Mouse (Mus musculus) liver, embryonic 16.5 days (tissue): ENCODE results near the gene Stam2. TPM values are rescaled to one million over a fixed set of nuclear protein-coding genes. Genes with fewer than 3 reads are reported as not detected.

Source experiments
- ATAC-seq: fragments of 200-750 bp; cut with Nextera tagmentation; 2 replicates; pipeline ENCODE4 v1.8.0; 2017; ENCODE audit warnings: low read depth, mild to moderate bottlenecking, moderate number of reproducible peaks, moderate library complexity
- H3K27ac ChIP-seq: fragments of 300-500 bp; sonication (generic); 2 replicates; pipeline ENCODE4 v1.5.1; 2014; ENCODE audit warnings: mild to moderate bottlenecking, low read length
- H3K27me3 ChIP-seq: fragments of 300-500 bp; sonication (generic); 2 replicates; pipeline ENCODE4 v1.6.1; 2014; ENCODE audit warnings: low read depth, low read length, mixed read lengths; ENCODE audit not compliant: control insufficient read depth, insufficient read depth
- H3K36me3 ChIP-seq: fragments of 300-500 bp; sonication (generic); 2 replicates; pipeline ENCODE4 v1.6.1; 2014; ENCODE audit warnings: mild to moderate bottlenecking; ENCODE audit not compliant: control insufficient read depth, insufficient read depth
- H3K4me1 ChIP-seq: fragments of 300-500 bp; sonication (generic); 2 replicates; pipeline ENCODE4 v1.6.1; 2014; ENCODE audit warnings: low read depth, low read length, mixed read lengths; ENCODE audit not compliant: control insufficient read depth
- H3K4me2 ChIP-seq: fragments of 300-500 bp; sonication (generic); 2 replicates; pipeline ENCODE4 v1.6.1; 2014; ENCODE audit warnings: low read depth, low read length, mixed read lengths
- H3K4me3 ChIP-seq: fragments of 300-500 bp; sonication (generic); 2 replicates; pipeline ENCODE4 v1.5.1; 2014; ENCODE audit warnings: low read depth, mild to moderate bottlenecking, low read length
- H3K9ac ChIP-seq: fragments of 300-500 bp; sonication (generic); 2 replicates; pipeline ENCODE4 v1.6.1; 2014; ENCODE audit warnings: low read depth, low read length
- H3K9me3 ChIP-seq: fragments of 300-500 bp; sonication (generic); replicated peaks from 2 replicates; pipeline ENCODE4 v1.6.1; 2016; ENCODE audit warnings: low read length; ENCODE audit not compliant: control insufficient read depth
- WGBS: fragments of 180-500 bp; shearing (Covaris S2); extraction: QIAGEN DNeasy Blood & Tissue Kit; methylation state at CpG from one replicate; pipeline ENCODE4 v1.1.7; 2014; ENCODE audit not compliant: insufficient replicate concordance; 5-methylcytosine and 5-hydroxymethylcytosine counted together
- polyA plus RNA-seq: library from polyadenylated mRNA; unstranded; fragments of >200 nt; fragmentation: Nextera tagmentation; extraction: Ambion mirVana; gene quantifications from 2 replicates; pipeline ENCODE4 v1.2.1, GENCODE M21; 2015

The Stam2 gene
- polyA plus RNA-seq, 1 experiment from 2014 or later = 8.6 TPM

- no peak for ATAC-seq
- Histone ChIP-seq H3K9me3 (no peaks in the 10 kb centered on the region), H3K4me2 (0 out of 2 replicates have a peak overlapping the region, but pooled peaks have one; percentile 18), H3K4me3 (no peak overlapping the region), H3K27me3 (no peaks in the 10 kb centered on the region), H3K36me3 (no peaks in the 10 kb centered on the region), H3K4me1 (no peaks in the 10 kb centered on the region), H3K9ac (no peak overlapping the region), H3K27ac (no peak overlapping the region)
- 19% methylated on average over 12 of the region's 12 CpGs for WGBS
These were observed 21.1 kb upstream of the Stam2 start for GRCm38 (mm10) chr2:52763040-52763736.

GRCm38 (mm10) chr2:52762529-52762928 is 20.4 kb upstream of the Stam2 start:
- no peak overlapping the region for H3K9ac ChIP-seq
- ATAC-seq = no peak
- 30% methylated on average over 7 of the region's 7 CpGs for WGBS
- H3K4me1 ChIP-seq = no peaks in the 10 kb centered on the region
- no peaks in the 10 kb centered on the region for H3K36me3 ChIP-seq
- no peaks in the 10 kb centered on the region for H3K27me3 ChIP-seq
- no peaks in the 10 kb centered on the region for H3K9me3 ChIP-seq
- H3K27ac ChIP-seq = no peak overlapping the region
- H3K4me3 ChIP-seq = no peak overlapping the region
- 0 out of 2 replicates have a peak overlapping the region, but pooled peaks have one; percentile 18 for H3K4me2 ChIP-seq

- H3K4me2 ChIP-seq = no peak overlapping the region
- no peaks in the 10 kb centered on the region for H3K27me3 ChIP-seq
- H3K27ac ChIP-seq = no peak overlapping the region
- no peaks in the 10 kb centered on the region for H3K36me3 ChIP-seq
- WGBS = 15% methylated on average over 10 of the region's 10 CpGs
- H3K4me1 ChIP-seq = no peaks in the 10 kb centered on the region
- no peak for ATAC-seq
- H3K9ac ChIP-seq = no peak overlapping the region
- H3K9me3 ChIP-seq = no peaks in the 10 kb centered on the region
- no peak overlapping the region for H3K4me3 ChIP-seq
These were observed 16.5 kb upstream of the Stam2 start for GRCm38 (mm10) chr2:52758627-52759026.

GRCm38 (mm10) chr2:52756691-52757090 is 14.6 kb upstream of the Stam2 start:
- no peaks in the 10 kb centered on the region for H3K4me1 ChIP-seq
- no peaks in the 10 kb centered on the region for H3K36me3 ChIP-seq
- no peak overlapping the region for H3K4me3 ChIP-seq
- no peak overlapping the region for H3K9ac ChIP-seq
- H3K9me3 ChIP-seq = no peaks in the 10 kb centered on the region
- H3K27ac ChIP-seq = no peak overlapping the region
- H3K4me2 ChIP-seq = no peak overlapping the region
- 9% methylated on average over 3 of the region's 3 CpGs for WGBS
- no peaks in the 10 kb centered on the region for H3K27me3 ChIP-seq
- no peak for ATAC-seq

GRCm38 (mm10) chr2:52753573-52754317 is 11.7 kb upstream of the Stam2 start:
- Histone ChIP-seq H3K4me1 (no peaks in the 10 kb centered on the region), H3K27ac (no peak overlapping the region), H3K36me3 (no peaks in the 10 kb centered on the region), H3K27me3 (no peaks in the 10 kb centered on the region), H3K9ac (no peak overlapping the region), H3K4me2 (no peak overlapping the region), H3K4me3 (no peak overlapping the region), H3K9me3 (no peaks in the 10 kb centered on the region)
- WGBS = 64% methylated on average over 3 of the region's 3 CpGs
- no peak for ATAC-seq

GRCm38 (mm10) chr2:52744099-52744498 is 2.0 kb upstream of the Stam2 start:
- Histone ChIP-seq H3K27ac (no peak overlapping the region), H3K36me3 (no peaks in the 10 kb centered on the region), H3K4me2 (no peak overlapping the region), H3K27me3 (no peaks in the 10 kb centered on the region), H3K4me1 (peaks cover 6% of the 10 kb centered on the region), H3K4me3 (no peak overlapping the region), H3K9me3 (no peaks in the 10 kb centered on the region), H3K9ac (no peak overlapping the region)
- ATAC-seq = no peak

GRCm38 (mm10) chr2:52741681-52742255 is 313 bp downstream of the Stam2 start:
- under 1% methylated on average over 54 of the region's 54 CpGs for WGBS
- peak overlapping the region; percentile 86 for H3K27ac ChIP-seq
- H3K4me2 ChIP-seq = peak overlapping the region; percentile 90
- H3K27me3 ChIP-seq = no peaks in the 10 kb centered on the region
- peak overlapping the region; percentile 86 for H3K9ac ChIP-seq
- H3K4me3 ChIP-seq = peak overlapping the region; percentile 87
- H3K36me3 ChIP-seq = no peaks in the 10 kb centered on the region
- H3K4me1 ChIP-seq = peaks cover 6% of the 10 kb centered on the region
- peak; percentile 85 for ATAC-seq
- no peaks in the 10 kb centered on the region for H3K9me3 ChIP-seq

GRCm38 (mm10) chr2:52740596-52740995 is 1.5 kb downstream of the Stam2 start:
- H3K9ac ChIP-seq = no peak overlapping the region
- 71% methylated on average over 4 of the region's 4 CpGs for WGBS
- H3K4me1 ChIP-seq = peaks cover 6% of the 10 kb centered on the region
- no peak for ATAC-seq
- no peaks in the 10 kb centered on the region for H3K36me3 ChIP-seq
- H3K27ac ChIP-seq = no peak overlapping the region
- H3K27me3 ChIP-seq = no peaks in the 10 kb centered on the region
- no peaks in the 10 kb centered on the region for H3K9me3 ChIP-seq
- H3K4me2 ChIP-seq = no peak overlapping the region
- H3K4me3 ChIP-seq = no peak overlapping the region

GRCm38 (mm10) chr2:52734504-52734903 is 7.6 kb downstream of the Stam2 start:
- no peaks in the 10 kb centered on the region for H3K4me1 ChIP-seq
- no peak overlapping the region for H3K9ac ChIP-seq

More at GRCm38 (mm10) chr2:52734504-52734903, 7.6 kb downstream of the Stam2 start:
- H3K27ac ChIP-seq = no peak overlapping the region
- H3K27me3 ChIP-seq = no peaks in the 10 kb centered on the region
- no peak overlapping the region for H3K4me3 ChIP-seq
- WGBS = 82% methylated on average over 7 of the region's 7 CpGs
- no peak for ATAC-seq
- no peaks in the 10 kb centered on the region for H3K36me3 ChIP-seq
- no peak overlapping the region for H3K4me2 ChIP-seq
- H3K9me3 ChIP-seq = no peaks in the 10 kb centered on the region
